Mouse (Mus musculus) stomach, embryonic 15.5 days (tissue): ENCODE results near the gene Acacb. TPM values are rescaled to one million over a fixed set of nuclear protein-coding genes. Genes with fewer than 3 reads are reported as not detected.
A peak's percentile ranks its signal among the peaks of the same experiment; 100 is the strongest.

ENCODE experiments used
- ATAC-seq: fragments of 200-750 bp; cut with Nextera tagmentation; 2 replicates; pipeline ENCODE4 v1.8.0; 2017; ENCODE audit warnings: low read depth, moderate number of reproducible peaks, moderate TSS enrichment; ENCODE audit not compliant: insufficient read depth, low FRiP score
- H3K27ac ChIP-seq: fragments of 300-500 bp; sonication (generic); 2 replicates; pipeline ENCODE4 v1.5.1; 2015; ENCODE audit warnings: mild to moderate bottlenecking, inconsistent platforms
- H3K27me3 ChIP-seq: fragments of 300-500 bp; sonication (generic); replicated peaks from 2 replicates; pipeline ENCODE4 v1.6.1; 2015; ENCODE audit warnings: inconsistent platforms
- H3K36me3 ChIP-seq: fragments of 300-500 bp; sonication (generic); 2 replicates; pipeline ENCODE4 v1.6.1; 2015; ENCODE audit warnings: inconsistent platforms
- H3K4me1 ChIP-seq: fragments of 300-500 bp; sonication (generic); 2 replicates; pipeline ENCODE4 v1.6.1; 2015; ENCODE audit warnings: inconsistent platforms
- H3K4me2 ChIP-seq: fragments of 300-500 bp; sonication (generic); 2 replicates; pipeline ENCODE4 v1.6.1; 2015; ENCODE audit warnings: mild to moderate bottlenecking, inconsistent platforms
- H3K4me3 ChIP-seq: fragments of 300-500 bp; sonication (generic); replicated peaks from 2 replicates; pipeline ENCODE4 v1.5.1; 2015; ENCODE audit warnings: inconsistent platforms
- H3K9ac ChIP-seq: fragments of 300-500 bp; sonication (generic); 2 replicates; pipeline ENCODE4 v1.6.1; 2015; ENCODE audit warnings: inconsistent platforms
- H3K9me3 ChIP-seq: fragments of 300-500 bp; sonication (generic); 2 replicates; pipeline ENCODE4 v1.6.1; 2016; ENCODE audit warnings: inconsistent platforms
- WGBS: fragments of 180-500 bp; shearing (Covaris S2); methylation state at CpG from one replicate; pipeline ENCODE4 v1.1.7; 2015; 5-methylcytosine and 5-hydroxymethylcytosine counted together
- polyA plus RNA-seq: library from polyadenylated mRNA; unstranded; fragments of >200 nt; fragmentation: Nextera tagmentation; extraction: Ambion mirVana; gene quantifications from 2 replicates; pipeline ENCODE4 v1.2.1, GENCODE M21; 2015

Acacb gene
- polyA plus RNA-seq, result 2.1 and 2.2 TPM in 2 replicates

DNA sequence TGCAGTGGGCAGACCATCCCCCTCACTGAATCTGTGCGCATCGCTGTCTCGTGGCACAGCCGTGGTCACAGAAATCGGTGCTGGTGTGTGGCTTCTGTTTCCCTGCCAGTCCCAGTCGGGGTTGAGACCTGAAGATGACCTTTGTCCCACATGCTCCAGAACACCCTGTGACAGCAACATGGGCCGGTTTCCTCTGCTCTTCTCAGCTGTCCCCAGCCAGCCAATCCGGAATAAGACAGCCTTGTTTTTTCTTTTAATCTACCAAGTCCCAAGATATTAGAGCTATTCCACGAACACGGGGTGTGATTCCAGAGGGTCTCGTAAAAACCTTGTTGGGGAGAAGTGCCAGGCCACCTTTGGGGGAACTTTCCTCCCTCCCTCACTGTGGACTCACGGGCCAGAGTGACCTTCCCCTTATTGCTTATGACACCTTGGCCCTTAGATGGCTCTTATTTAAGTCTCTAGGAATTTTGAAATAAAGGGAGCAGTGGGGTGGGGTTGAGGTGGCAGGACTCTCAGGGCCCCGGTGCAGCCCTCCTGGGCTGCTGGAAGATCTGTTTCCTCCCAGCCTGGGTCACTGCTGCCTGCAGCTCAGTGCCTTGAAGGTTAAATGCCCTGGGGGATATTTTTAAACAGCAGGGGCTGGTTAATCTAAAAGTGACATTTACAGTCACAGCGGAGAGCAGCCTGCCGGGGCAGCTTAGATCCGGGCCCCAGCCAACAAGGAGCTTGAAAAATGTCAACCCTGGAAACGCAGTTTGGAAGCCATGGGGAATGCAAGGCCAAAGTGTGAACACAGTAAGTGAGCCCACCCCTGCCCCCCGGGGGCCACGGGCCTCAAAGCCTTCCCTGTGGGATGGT, at the start of gene Acacb:
Gene Acacb, plus strand, starts transcription at position 508 of the 861 bp plus-strand sequence.
- H3K36me3 ChIP-seq, result no peaks in the 10 kb centered on the region
- no peaks in the 10 kb centered on the region for H3K9me3 ChIP-seq
- WGBS, result 33% methylated on average over 19 of the region's 19 CpGs
- peaks cover 8% of the 10 kb centered on the region; the same call in 1 of the 2 replicates for H3K4me1 ChIP-seq
- H3K4me2 ChIP-seq, result peak within 1 kb of the TSS; percentile 21; the same call in 1 of the 2 replicates
- no peaks in the 10 kb centered on the region for H3K27me3 ChIP-seq
- ATAC-seq, result no peak
- peak within 1 kb of the TSS; percentile 28 for H3K27ac ChIP-seq
- H3K4me3 ChIP-seq, result no peak within 1 kb of the TSS
- no peak within 1 kb of the TSS for H3K9ac ChIP-seq

DNA sequence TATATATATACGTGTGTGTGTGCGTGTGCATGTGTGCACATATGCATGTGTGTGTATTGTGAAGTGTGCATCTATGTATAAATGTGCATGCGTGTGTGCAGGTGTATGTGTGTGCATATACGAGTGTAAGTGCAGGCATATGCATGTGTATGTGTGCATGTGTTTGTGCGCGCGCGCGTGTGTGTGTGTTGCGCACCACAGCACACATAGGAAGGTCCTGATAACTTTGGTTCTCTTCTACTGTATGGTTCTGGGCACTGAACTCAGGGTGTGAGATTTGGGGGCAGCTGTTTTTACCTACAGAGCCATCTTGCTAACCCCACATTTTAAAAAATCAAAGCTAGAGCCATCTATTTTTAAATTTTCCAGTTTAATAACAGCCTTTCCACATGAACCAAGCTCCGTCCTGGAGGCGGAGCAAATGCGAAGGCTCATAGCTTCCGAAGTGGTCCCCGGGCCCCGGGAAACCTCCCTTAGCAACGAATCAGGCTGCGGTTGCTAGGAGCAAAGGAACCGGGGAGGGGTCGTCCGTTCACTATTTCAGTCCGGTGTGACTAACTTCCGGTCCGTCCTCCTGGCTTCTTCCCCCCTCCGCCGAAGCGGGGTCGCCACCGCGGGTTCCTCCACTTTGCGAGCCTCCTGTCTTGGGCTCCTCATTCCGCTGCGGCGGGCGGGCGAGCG, 46.5 kb upstream of the Acacb start:
- Histone ChIP-seq H3K27me3 (no peaks in the 10 kb centered on the region), H3K4me3 (peak overlapping the region; percentile 95), H3K36me3 (no peaks in the 10 kb centered on the region), H3K4me2 (peak overlapping the region; percentile 96), H3K27ac (peak overlapping the region; percentile 59), H3K9me3 (no peaks in the 10 kb centered on the region), H3K9ac (peak overlapping the region; percentile 91), H3K4me1 (peaks cover 13% of the 10 kb centered on the region)
- ATAC-seq, result peak; percentile 90
- 7% methylated on average over 37 of the region's 37 CpGs for WGBS

DNA sequence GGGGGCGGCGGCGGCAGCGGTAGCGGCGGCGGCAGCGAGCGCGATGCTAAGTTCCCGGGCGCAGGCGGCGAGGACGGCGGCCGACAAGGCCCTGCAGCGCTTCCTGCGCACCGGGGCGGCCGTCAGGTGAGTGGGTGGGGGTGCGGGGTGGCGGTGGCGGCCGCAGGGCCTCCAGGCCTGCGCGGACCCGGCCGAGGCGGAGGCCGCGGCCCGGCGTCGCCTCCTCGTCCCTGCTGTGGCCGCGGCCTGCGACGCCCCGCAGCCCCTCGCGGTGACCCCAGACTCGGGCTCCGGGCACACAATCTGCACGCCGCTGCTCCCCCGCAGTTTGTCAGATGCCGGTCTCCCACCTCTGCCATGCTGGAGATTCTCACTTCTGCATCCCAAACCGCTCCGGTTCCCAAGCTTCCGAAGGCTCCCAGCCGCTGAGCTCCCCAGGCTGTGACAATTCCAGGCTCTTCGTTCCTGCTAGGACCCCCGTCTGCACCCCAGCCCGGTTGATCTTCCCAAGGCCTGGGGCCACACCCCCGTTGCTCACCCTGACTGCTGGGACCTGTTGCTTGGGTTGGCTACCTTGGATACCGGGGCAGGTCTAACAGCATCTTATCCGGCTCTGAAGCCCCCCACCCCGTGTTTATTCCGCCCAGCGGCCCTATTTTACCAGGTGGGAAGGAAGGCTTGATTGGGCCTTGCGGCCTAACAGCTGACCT, 45.8 kb upstream of the Acacb start:
- Histone ChIP-seq H3K9me3 (no peaks in the 10 kb centered on the region), H3K36me3 (peaks cover 7% of the 10 kb centered on the region), H3K27ac (peak overlapping the region; percentile 59), H3K9ac (peak overlapping the region; percentile 91), H3K27me3 (no peaks in the 10 kb centered on the region), H3K4me2 (peak overlapping the region; percentile 96), H3K4me1 (peaks cover 13% of the 10 kb centered on the region), H3K4me3 (peak overlapping the region; percentile 95)
- 2% methylated on average over 60 of the region's 64 CpGs for WGBS
- peak; percentile 72; the same call in 1 of the 2 replicates for ATAC-seq

DNA sequence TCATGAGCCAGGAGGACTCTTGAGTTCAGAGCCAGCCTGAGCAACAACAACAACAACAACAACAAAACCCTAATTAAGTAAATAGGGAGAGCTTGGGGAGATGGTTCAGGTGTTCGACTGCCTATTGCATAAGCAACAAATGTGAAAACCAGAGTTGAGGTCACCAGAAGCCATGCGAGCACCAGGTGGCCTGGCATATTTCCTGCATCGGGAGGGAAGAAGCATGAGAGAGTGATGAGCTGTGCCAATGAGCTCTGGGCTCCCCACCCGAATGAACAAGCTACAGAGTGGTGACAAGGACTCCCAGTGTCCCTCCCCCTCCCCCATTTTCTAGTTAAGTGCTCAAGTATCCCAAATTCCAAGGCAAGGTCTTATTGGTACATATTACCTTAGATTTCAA, 44.5 kb upstream of the Acacb start:
- no peak overlapping the region for H3K4me2 ChIP-seq
- no peaks in the 10 kb centered on the region for H3K9me3 ChIP-seq
- no peak overlapping the region for H3K4me3 ChIP-seq
- H3K27me3 ChIP-seq, result no peaks in the 10 kb centered on the region
- no peak overlapping the region for H3K27ac ChIP-seq
- 83% methylated on average over 4 of the region's 4 CpGs for WGBS
- no peak overlapping the region for H3K9ac ChIP-seq
- peaks cover 14% of the 10 kb centered on the region for H3K36me3 ChIP-seq
- H3K4me1 ChIP-seq, result peaks cover 13% of the 10 kb centered on the region
- ATAC-seq, result no peak

DNA sequence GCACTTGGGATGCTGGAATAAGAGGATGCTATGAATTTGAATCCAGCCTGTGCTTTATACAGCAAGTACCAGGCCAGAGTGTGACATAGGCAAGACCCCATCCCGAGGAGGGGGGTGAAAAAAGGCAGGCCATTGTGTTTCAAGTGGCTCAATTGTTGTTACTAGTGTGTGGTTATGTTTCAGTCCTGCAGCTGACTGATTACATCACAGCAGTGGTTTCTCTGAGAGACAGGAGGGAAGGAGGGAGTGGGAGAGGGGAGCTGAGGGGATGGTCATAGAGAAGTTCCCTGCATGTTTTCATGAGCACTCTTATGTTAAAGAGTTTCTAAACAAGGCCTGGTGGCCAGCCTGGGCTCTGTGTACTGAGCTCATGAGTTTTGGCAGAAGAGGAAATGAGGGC, 43.5 kb upstream of the Acacb start:
- Histone ChIP-seq H3K9ac (no peak overlapping the region), H3K4me1 (peaks cover 13% of the 10 kb centered on the region), H3K36me3 (peaks cover 14% of the 10 kb centered on the region), H3K9me3 (no peaks in the 10 kb centered on the region), H3K4me2 (no peak overlapping the region), H3K27me3 (no peaks in the 10 kb centered on the region), H3K4me3 (no peak overlapping the region), H3K27ac (no peak overlapping the region)
- no peak for ATAC-seq
- WGBS, result 66% methylated on average over 1 of the region's 1 CpGs

DNA sequence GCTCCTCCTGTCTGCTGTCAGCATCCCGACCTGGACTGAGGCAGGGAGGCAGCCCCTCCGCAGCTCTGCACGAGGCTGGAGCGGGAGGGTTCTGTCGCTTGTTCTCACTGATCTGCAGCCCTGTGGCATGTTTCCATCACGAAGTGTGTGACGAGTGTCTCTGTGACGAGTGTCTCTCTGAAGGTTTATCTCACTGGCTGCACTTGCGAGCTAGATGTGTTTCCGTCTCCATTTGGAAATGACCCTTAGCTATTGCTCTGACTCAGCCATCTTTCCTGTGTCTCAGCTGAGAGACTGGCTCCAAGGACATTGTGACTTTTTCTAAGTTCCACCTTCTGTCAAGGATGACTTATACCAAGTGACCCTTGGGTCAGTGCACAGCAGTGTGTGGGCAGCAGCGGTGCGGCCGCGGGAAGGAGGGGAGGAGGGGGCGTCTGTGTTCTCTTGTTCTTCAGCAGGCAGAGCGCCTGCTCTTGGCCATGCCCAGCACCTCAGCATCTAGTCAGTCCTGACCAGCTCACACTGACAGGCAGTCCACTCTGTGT, 39.9 kb upstream of the Acacb start:
- Histone ChIP-seq H3K4me2 (no peak overlapping the region), H3K4me1 (no peaks in the 10 kb centered on the region), H3K27me3 (no peaks in the 10 kb centered on the region), H3K27ac (no peak overlapping the region), H3K9me3 (no peaks in the 10 kb centered on the region), H3K4me3 (no peak overlapping the region), H3K9ac (no peak overlapping the region), H3K36me3 (peaks cover 45% of the 10 kb centered on the region)
- ATAC-seq, result no peak
- WGBS, result 70% methylated on average over 16 of the region's 16 CpGs

DNA sequence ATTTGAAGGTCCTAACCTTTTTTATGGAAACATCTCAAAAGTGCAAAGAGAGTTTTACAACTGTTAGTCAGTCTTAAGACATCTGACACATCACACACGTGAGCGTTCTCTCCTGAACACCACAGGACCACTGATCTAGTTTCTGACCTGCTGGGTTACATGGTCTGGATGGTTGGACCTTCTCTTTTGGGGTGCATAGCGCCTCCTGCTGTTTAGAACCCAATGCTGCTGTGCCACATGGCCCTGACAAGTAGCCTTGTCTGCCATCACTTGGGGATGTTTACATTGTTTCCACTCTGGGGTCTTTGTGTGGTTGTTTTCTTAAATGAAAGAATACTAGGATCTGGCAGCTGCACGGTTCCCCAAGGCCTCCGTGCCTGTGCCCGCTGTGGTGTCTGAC, 33.0 kb upstream of the Acacb start:
- 85% methylated on average over 6 of the region's 6 CpGs for WGBS
- Histone ChIP-seq H3K27me3 (no peaks in the 10 kb centered on the region), H3K4me3 (no peak overlapping the region), H3K9ac (no peak overlapping the region), H3K9me3 (no peaks in the 10 kb centered on the region), H3K4me2 (no peak overlapping the region), H3K4me1 (no peaks in the 10 kb centered on the region), H3K36me3 (peaks cover 43% of the 10 kb centered on the region), H3K27ac (no peak overlapping the region)
- no peak for ATAC-seq

DNA sequence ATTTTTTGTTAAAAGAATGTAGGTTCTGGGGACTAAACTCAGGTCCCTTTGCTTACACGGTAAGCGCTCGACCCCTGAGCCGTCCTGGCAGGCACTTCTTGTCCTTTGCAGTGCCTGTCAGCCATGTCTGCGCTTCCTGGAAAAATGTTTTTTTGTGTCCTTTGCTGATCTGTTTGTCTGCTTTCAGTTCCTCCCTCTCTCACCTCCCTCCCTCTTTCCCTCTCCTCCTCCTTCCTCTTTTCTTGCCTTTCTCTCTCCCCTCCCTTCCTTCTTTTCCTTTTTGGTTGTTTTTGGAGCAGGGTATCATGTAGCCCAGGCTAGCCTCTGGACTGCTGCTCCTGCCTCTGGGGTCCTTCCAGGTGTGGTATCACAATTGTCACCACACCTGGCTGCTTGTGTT, 31.3 kb upstream of the Acacb start:
- H3K36me3 ChIP-seq, result peaks cover 41% of the 10 kb centered on the region
- no peaks in the 10 kb centered on the region for H3K9me3 ChIP-seq
- no peak overlapping the region for H3K9ac ChIP-seq
- H3K27me3 ChIP-seq, result no peaks in the 10 kb centered on the region
- no peak for ATAC-seq
- no peak overlapping the region for H3K4me3 ChIP-seq
- H3K4me2 ChIP-seq, result no peak overlapping the region
- no peaks in the 10 kb centered on the region for H3K4me1 ChIP-seq
- no peak overlapping the region for H3K27ac ChIP-seq
- WGBS, result 79% methylated on average over 5 of the region's 5 CpGs

DNA sequence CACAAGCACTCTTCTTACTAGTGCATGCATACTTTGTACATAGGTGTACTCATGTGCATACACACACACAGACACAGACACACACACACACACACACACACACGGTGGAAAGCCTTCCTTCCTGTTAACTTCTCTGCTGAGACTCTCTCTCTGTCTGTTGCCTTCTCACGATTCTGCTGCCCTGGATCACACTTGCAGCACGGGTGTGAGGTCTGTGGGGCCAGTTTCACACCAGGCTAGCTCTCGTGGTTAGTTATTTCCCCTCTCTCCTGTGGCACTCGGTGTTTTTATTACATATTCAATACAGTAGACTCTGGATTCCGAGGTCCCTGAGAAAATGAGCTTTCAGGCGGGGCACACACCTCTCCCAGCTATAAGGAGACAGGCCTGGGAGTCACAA, 29.7 kb upstream of the Acacb start:
- Histone ChIP-seq H3K36me3 (peaks cover 39% of the 10 kb centered on the region), H3K9me3 (no peaks in the 10 kb centered on the region)

DNA sequence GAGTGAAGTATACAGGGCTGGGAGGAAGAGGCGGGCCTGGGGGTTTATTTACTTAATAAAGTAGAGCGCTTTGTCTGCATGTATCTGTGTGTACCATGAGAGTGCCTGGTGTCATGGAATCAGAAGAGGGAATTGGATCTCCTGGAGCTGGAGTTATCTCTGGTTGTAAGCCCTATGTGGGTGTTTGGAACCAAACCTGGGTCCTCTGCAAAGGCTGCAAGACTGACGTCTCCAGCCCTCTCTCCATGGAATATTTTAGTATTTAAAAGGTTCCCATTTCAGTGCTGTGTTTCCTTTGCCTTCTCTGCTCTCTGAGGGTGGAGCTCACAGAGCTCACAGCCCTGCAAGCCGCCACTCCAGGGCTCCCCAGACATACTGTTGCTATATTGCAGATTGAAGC, 26.5 kb upstream of the Acacb start:
- Histone ChIP-seq H3K27me3 (no peaks in the 10 kb centered on the region), H3K4me3 (no peak overlapping the region), H3K9me3 (no peaks in the 10 kb centered on the region), H3K9ac (no peak overlapping the region), H3K36me3 (peaks cover 51% of the 10 kb centered on the region), H3K4me2 (no peak overlapping the region), H3K4me1 (no peaks in the 10 kb centered on the region), H3K27ac (no peak overlapping the region; the same call in 1 of the 2 replicates)
- no peak for ATAC-seq
- 87% methylated on average over 4 of the region's 4 CpGs for WGBS

More for the DNA sequence above, 29.7 kb upstream of the Acacb start:
- H3K4me3 ChIP-seq, result no peak overlapping the region
- no peaks in the 10 kb centered on the region for H3K27me3 ChIP-seq
- H3K4me2 ChIP-seq, result no peak overlapping the region
- H3K27ac ChIP-seq, result no peak overlapping the region
- ATAC-seq, result no peak
- no peak overlapping the region for H3K9ac ChIP-seq
- 83% methylated on average over 7 of the region's 7 CpGs for WGBS
- H3K4me1 ChIP-seq, result no peaks in the 10 kb centered on the region

DNA sequence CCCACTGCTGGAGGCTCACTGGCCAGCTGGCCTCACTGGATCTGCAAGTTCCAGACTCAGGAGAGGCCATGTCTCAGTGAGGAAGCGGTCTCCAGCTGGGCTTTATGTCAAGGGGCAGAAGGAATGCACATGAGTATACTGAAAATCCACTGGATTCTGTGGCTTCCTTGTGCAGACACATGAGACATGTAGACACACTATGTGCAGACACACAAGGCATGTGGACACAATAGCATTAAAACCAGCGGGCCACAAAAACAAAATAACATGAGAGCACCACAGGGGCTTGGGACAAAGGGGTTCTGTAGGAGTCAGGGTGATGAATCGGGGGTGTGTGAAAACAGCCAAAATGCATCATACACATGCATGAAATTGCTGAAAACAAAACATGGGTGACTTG, 20.3 kb upstream of the Acacb start:
- Histone ChIP-seq H3K27ac (no peak overlapping the region), H3K9me3 (no peaks in the 10 kb centered on the region), H3K36me3 (peaks cover 31% of the 10 kb centered on the region), H3K4me2 (no peak overlapping the region), H3K4me1 (peaks cover 10% of the 10 kb centered on the region), H3K27me3 (no peaks in the 10 kb centered on the region), H3K9ac (no peak overlapping the region), H3K4me3 (no peak overlapping the region)
- WGBS, result 93% methylated on average over 3 of the region's 3 CpGs
- ATAC-seq, result no peak
